Mouse (Mus musculus): ENCODE measurements around the gene Hspd1. TPM values are rescaled to one million over a fixed set of nuclear protein-coding genes. Genes with fewer than 3 reads are reported as not detected.

Gene Hspd1
- polyA plus RNA-seq, 1 experiment from 2014 or later, result 166 TPM

DNA sequence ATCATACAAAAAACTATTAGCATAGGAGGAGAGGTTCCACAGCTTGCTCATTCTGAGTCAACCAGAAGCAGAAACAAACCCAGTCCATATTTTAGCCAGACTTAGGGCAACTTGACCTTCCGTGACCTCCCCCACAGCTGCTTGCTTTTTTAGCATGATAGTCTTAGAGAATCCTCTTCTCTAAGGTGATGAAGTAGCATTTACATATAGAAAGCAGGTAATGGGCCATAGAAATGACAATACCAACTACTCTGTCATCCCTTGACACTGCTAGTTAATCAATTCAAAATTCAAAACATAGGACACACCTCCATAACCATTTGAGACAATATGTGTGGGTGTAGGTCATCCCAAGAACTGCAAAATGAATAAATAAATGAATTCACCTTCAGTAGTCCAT is 48.1 kb downstream of the Hspd1 start:
- ATAC-seq (ENCODE audit: low FRiP score, low TSS enrichment), result no peak
- no peak overlapping the region for H3K4me3 ChIP-seq (ENCODE audit: low read depth, low read length)
- H3K27ac ChIP-seq (replicated peaks), result no peak overlapping the region
- H3K4me1 ChIP-seq (replicated peaks; ENCODE audit: control insufficient read depth, insufficient read depth), result no peaks in the 10 kb centered on the region
- TF ChIP-seq CTCF (IDR thresholded peaks at IDR 0.05; ENCODE audit: low read depth) (no peak), EP300 (optimal IDR thresholded peaks at IDR 0.05) (no peak)
- no peaks in the 10 kb centered on the region for H3K9me3 ChIP-seq (ENCODE audit: control insufficient read depth, low read length)
- no peak overlapping the region for H3K9ac ChIP-seq (ENCODE audit: low read length)
- no peaks in the 10 kb centered on the region for H3K36me3 ChIP-seq (ENCODE audit: control insufficient read depth, insufficient read depth, low read length)
- DNase-seq (ENCODE audit: low spot score), result no peak
- no peaks in the 10 kb centered on the region for H3K27me3 ChIP-seq (ENCODE audit: control insufficient read depth, insufficient read depth, low read length)
- 79% methylated on average over 1 of the region's 1 CpGs for WGBS
- H3K4me2 ChIP-seq (replicated peaks; ENCODE audit: low read depth), result no peak overlapping the region

DNA sequence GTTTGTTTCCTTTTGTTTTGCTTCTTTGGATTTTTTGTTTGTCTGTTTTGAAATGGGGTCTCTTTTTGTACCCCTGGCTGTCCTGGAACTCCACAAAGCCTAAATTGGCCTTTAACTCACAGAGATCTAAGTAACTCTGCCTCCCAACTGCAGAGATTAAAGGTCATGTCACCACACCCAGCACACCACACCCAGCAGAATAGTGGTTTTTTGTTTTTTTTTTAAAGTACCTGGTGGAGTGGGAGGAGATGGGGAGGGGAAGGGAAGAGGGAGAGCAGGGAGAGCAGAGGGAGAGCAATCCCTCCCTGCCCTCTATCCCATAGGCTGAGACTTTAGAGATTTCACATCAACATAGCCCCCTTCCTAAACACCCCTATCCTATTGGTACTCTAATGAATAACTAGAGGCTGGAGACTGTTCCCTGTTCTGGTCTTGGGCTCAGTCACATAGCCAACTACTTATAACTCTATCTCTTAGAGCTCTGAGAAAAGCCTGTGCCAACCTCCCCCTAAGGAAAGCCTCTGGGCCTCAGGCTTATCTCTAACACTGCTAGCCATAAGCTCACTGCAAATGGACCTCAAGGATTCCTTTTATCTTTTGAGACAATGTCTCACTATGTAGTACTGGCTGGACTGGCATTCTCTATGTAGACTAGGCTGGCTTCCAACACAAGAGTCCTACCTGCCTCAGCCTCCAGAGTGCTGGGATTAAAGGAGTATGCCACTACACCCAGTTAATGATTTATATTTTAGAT is 56.8 kb downstream of the Hspd1 start:
- Histone ChIP-seq H3K4me3 (ENCODE audit: low read depth, low read length) (no peak overlapping the region), H3K27me3 (ENCODE audit: control insufficient read depth, insufficient read depth, low read length) (no peaks in the 10 kb centered on the region), H3K36me3 (ENCODE audit: control insufficient read depth, insufficient read depth, low read length) (no peaks in the 10 kb centered on the region), H3K27ac (replicated peaks) (no peak overlapping the region), H3K9me3 (ENCODE audit: control insufficient read depth, low read length) (no peaks in the 10 kb centered on the region), H3K9ac (ENCODE audit: low read length) (no peak overlapping the region), H3K4me1 (replicated peaks; ENCODE audit: control insufficient read depth, insufficient read depth) (no peaks in the 10 kb centered on the region), H3K4me2 (replicated peaks; ENCODE audit: low read depth) (no peak overlapping the region)
- DNase-seq (ENCODE audit: low spot score) (no peak), ATAC-seq (ENCODE audit: low FRiP score, low TSS enrichment) (no peak)
- no peak for TF ChIP-seq EP300 (optimal IDR thresholded peaks at IDR 0.05)
- no peak for TF ChIP-seq CTCF (IDR thresholded peaks at IDR 0.05; ENCODE audit: low read depth)

DNA sequence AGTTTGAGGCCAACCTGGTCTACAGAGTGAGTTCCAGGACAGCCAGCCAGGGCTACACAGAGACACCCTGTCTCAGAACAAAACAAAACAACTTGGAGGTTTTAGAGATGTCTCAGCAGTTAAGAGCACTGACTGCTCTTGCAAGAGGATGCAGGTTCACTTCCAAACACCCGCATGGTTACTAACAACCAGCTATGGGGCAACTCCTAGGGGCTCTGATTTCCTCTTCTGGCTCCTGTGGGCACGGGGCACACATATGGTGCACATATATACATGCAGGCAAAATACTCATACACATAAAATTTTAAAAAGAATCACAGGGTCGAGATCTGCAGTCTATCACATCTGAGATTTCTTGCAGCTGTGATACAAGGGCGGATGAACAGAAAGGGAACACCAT is 58.6 kb downstream of the Hspd1 start:
- Histone ChIP-seq H3K36me3 (ENCODE audit: control insufficient read depth, insufficient read depth, low read length) (no peaks in the 10 kb centered on the region), H3K4me2 (replicated peaks; ENCODE audit: low read depth) (no peak overlapping the region), H3K4me1 (replicated peaks; ENCODE audit: control insufficient read depth, insufficient read depth) (no peaks in the 10 kb centered on the region), H3K27me3 (ENCODE audit: control insufficient read depth, insufficient read depth, low read length) (no peaks in the 10 kb centered on the region), H3K9ac (ENCODE audit: low read length) (no peak overlapping the region), H3K27ac (replicated peaks) (no peak overlapping the region), H3K4me3 (ENCODE audit: low read depth, low read length) (no peak overlapping the region), H3K9me3 (ENCODE audit: control insufficient read depth, low read length) (no peaks in the 10 kb centered on the region)
- ATAC-seq (ENCODE audit: low FRiP score, low TSS enrichment), result no peak
- 61% methylated on average over 4 of the region's 4 CpGs for WGBS
- DNase-seq (ENCODE audit: low spot score), result no peak
- no peak for TF ChIP-seq EP300 (optimal IDR thresholded peaks at IDR 0.05)
- TF ChIP-seq CTCF (IDR thresholded peaks at IDR 0.05; ENCODE audit: low read depth), result no peak

DNA sequence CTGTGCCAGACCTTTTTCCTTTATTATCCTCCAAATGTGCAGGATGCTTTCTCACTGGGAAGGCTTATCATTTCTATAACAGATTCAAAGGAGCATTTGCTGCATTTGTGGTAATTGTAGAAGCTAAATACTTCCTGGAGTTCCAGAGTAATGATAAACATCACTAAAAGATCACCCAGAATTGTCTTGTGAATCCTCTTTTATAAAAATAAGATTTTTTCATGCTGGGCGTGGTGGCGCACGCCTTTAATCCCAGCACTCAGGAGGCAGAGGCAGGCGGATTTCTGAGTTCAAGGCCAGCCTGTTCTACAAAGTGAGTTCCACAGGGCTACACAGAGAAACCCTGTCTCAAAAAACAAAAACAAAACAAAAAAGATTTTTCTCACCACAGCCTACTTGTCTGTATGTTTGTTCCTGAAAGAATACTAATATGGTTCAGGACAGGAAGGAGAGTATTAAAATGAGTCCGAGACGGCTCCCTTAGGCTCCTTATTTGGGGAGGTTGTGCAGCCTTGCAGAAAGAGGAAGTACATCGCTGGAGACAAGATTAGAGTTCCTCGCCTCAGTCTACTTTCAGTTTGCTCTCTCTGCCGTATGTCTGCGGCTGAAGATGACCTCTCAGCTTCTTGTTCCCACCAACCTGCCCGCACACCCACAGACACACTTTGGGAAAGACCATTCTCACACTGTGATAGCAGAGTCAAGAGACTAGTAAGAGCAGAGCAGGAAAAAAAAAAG is 59.4 kb downstream of the Hspd1 start:
- Histone ChIP-seq H3K27ac (replicated peaks) (no peak overlapping the region), H3K4me3 (ENCODE audit: low read depth, low read length) (no peak overlapping the region), H3K4me2 (replicated peaks; ENCODE audit: low read depth) (no peak overlapping the region), H3K27me3 (ENCODE audit: control insufficient read depth, insufficient read depth, low read length) (no peaks in the 10 kb centered on the region), H3K9ac (ENCODE audit: low read length) (no peak overlapping the region), H3K36me3 (ENCODE audit: control insufficient read depth, insufficient read depth, low read length) (no peaks in the 10 kb centered on the region), H3K9me3 (ENCODE audit: control insufficient read depth, low read length) (no peaks in the 10 kb centered on the region), H3K4me1 (replicated peaks; ENCODE audit: control insufficient read depth, insufficient read depth) (no peaks in the 10 kb centered on the region)
- DNase-seq (ENCODE audit: low spot score), result no peak
- no peak for ATAC-seq (ENCODE audit: low FRiP score, low TSS enrichment)
- WGBS, result 80% methylated on average over 11 of the region's 11 CpGs
- TF ChIP-seq CTCF (IDR thresholded peaks at IDR 0.05; ENCODE audit: low read depth) (no peak), EP300 (optimal IDR thresholded peaks at IDR 0.05) (no peak)

DNA sequence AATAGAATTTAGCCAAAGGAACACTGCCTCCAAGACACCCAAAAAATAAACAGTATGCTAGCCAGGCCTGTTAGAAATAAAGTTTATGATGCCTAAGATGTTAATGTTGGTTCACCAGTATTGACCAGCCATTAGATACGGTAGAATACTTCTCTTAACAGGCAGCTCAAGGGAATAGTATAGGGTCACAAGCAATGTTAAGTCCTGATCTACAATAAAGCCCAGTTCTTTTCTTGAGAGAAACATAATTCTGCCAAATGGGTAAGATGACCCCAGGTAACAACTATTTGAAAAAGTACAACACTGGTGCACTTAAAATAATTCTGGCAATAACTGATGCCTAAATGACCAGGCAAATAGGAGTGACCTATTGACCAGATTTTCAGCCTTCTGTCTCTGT is 60.1 kb downstream of the Hspd1 start:
- Histone ChIP-seq H3K27ac (replicated peaks) (no peak overlapping the region), H3K4me3 (ENCODE audit: low read depth, low read length) (no peak overlapping the region), H3K4me1 (replicated peaks; ENCODE audit: control insufficient read depth, insufficient read depth) (no peaks in the 10 kb centered on the region), H3K27me3 (ENCODE audit: control insufficient read depth, insufficient read depth, low read length) (no peaks in the 10 kb centered on the region), H3K36me3 (ENCODE audit: control insufficient read depth, insufficient read depth, low read length) (no peaks in the 10 kb centered on the region), H3K4me2 (replicated peaks; ENCODE audit: low read depth) (peak overlapping the region; percentile 57; the same call in 1 of the 2 replicates), H3K9ac (ENCODE audit: low read length) (no peak overlapping the region), H3K9me3 (ENCODE audit: control insufficient read depth, low read length) (no peaks in the 10 kb centered on the region)
- DNase-seq (ENCODE audit: low spot score), result no peak
- ATAC-seq (ENCODE audit: low FRiP score, low TSS enrichment), result no peak
- WGBS, result 86% methylated on average over 1 of the region's 1 CpGs
- TF ChIP-seq CTCF (IDR thresholded peaks at IDR 0.05; ENCODE audit: low read depth) (no peak), EP300 (optimal IDR thresholded peaks at IDR 0.05) (no peak)

Other genes with a start within 250 kb of the Hspd1 start
- gene Ankrd44, start 161.9 kb downstream of the Hspd1 start, polyA plus RNA-seq (2015; fragmentation: Nextera tagmentation; extraction: Ambion mirVana), result 7.8 and 8.7 TPM in 2 replicates
- gene Sf3b1, start 60.8 kb downstream of the Hspd1 start, polyA plus RNA-seq (2015; fragmentation: Nextera tagmentation; extraction: Ambion mirVana), result 153 TPM in 2 replicates
- gene Coq10b, start 35.5 kb downstream of the Hspd1 start, polyA plus RNA-seq (2015; fragmentation: Nextera tagmentation; extraction: Ambion mirVana), result 31.4 and 36.2 TPM in 2 replicates
- 295 and 324 TPM in 2 replicates for gene Hspe1, start 111 bp downstream of the Hspd1 start, polyA plus RNA-seq (2015; fragmentation: Nextera tagmentation; extraction: Ambion mirVana)
- gene Mob4, start 43.0 kb upstream of the Hspd1 start, polyA plus RNA-seq (2015; fragmentation: Nextera tagmentation; extraction: Ambion mirVana), result 128 and 139 TPM in 2 replicates
- 3.0 TPM in 2 replicates for gene Rftn2, start 138.5 kb upstream of the Hspd1 start, polyA plus RNA-seq (2015; fragmentation: Nextera tagmentation; extraction: Ambion mirVana)
- gene Mars2, start 148.9 kb upstream of the Hspd1 start, polyA plus RNA-seq (2015; fragmentation: Nextera tagmentation; extraction: Ambion mirVana), result 1.7 and 2.0 TPM in 2 replicates